8 mouse cellular contexts compared by ENCODE assay signal in the genomic region with DNA sequence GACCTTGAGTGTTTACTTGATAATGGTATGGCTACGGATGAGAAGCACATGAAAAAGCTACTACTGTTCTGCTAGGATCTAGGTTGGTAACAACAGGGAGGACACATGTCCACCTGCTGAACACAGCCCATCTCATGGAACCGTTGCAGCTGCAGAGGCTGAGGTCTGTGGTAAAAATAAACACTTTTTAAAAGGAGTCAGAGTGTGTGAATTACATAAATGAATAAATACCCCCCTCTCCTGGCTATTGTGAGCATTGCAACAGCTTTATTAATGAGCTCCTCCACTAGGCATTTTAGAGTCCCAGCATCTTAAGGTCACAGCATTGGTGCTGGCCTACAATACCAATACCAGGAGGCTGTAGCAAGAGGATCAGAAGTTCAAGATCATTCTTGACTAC. TPM values are rescaled to one million over a fixed set of nuclear protein-coding genes. Genes with fewer than 3 reads are reported as not detected.
A peak's percentile ranks its signal among the peaks of the same experiment; 100 is the strongest.
DNase-seq lines count a peak whose midpoint lies in the region; ATAC-seq and TF ChIP-seq lines count a peak whose summit lies in the region.

No protein-coding gene starts in this region.

- H3K9me3 ChIP-seq in forebrain, embryonic 13.5 days (replicated peaks), result no peaks in the 10 kb centered on the region
- no peaks in the 10 kb centered on the region for H3K9me3 ChIP-seq in forebrain, embryonic 11.5 days (ENCODE audit: control insufficient read depth, low read length)
- H3K9me3 ChIP-seq in embryonic facial prominence, embryonic 14.5 days (ENCODE audit: control insufficient read depth, low read length), result no peaks in the 10 kb centered on the region
- no peaks in the 10 kb centered on the region for H3K9me3 ChIP-seq in hindbrain, embryonic 11.5 days (ENCODE audit: control insufficient read depth, low read length)

- H3K4me1 ChIP-seq in forebrain, embryonic 13.5 days, result no peaks in the 10 kb centered on the region
- no peaks in the 10 kb centered on the region for H3K4me1 ChIP-seq in forebrain, embryonic 11.5 days (replicated peaks; ENCODE audit: control insufficient read depth, insufficient read depth, low read length)
- H3K4me1 ChIP-seq in embryonic facial prominence, embryonic 14.5 days (ENCODE audit: control insufficient read depth, insufficient read depth, low read length), result no peaks in the 10 kb centered on the region
- H3K4me1 ChIP-seq in hindbrain, embryonic 11.5 days (replicated peaks; ENCODE audit: control insufficient read depth, insufficient read depth, low read length), result no peaks in the 10 kb centered on the region
- H3K4me1 ChIP-seq in small intestine, adult 2 months (ENCODE audit: control insufficient read depth, insufficient read depth, insufficient read length, low read length), result peaks cover 8% of the 10 kb centered on the region

- no peaks in the 10 kb centered on the region for H3K36me3 ChIP-seq in forebrain, embryonic 13.5 days (ENCODE audit: poor library complexity, severe bottlenecking)
- no peaks in the 10 kb centered on the region for H3K36me3 ChIP-seq in forebrain, embryonic 11.5 days (ENCODE audit: control insufficient read depth, insufficient read depth, low read length)
- no peaks in the 10 kb centered on the region for H3K36me3 ChIP-seq in embryonic facial prominence, embryonic 14.5 days (ENCODE audit: control insufficient read depth, insufficient read depth, low read length)
- H3K36me3 ChIP-seq in hindbrain, embryonic 11.5 days (ENCODE audit: control insufficient read depth, insufficient read depth, low read length), result no peaks in the 10 kb centered on the region
- no peaks in the 10 kb centered on the region for H3K36me3 ChIP-seq in small intestine, adult 2 months (ENCODE audit: control insufficient read depth, insufficient read depth, low read length)

- no peak for DNase-seq in forebrain, embryonic 11.5 days (ENCODE audit: low spot score)
- peak; percentile 78 for DNase-seq in R1 (ENCODE audit: low read depth, low spot score)
- DNase-seq in embryonic facial prominence, embryonic 14.5 days (ENCODE audit: low spot score), result peak; percentile 76
- peak; percentile 81 for DNase-seq in hindbrain, embryonic 11.5 days (ENCODE audit: low spot score)
- DNase-seq in layer of hippocampus, adult 9-11 months, result peak; percentile 54

- no peak overlapping the region for H3K27ac ChIP-seq in forebrain, embryonic 13.5 days
- H3K27ac ChIP-seq in forebrain, embryonic 11.5 days (ENCODE audit: low read depth, low read length), result no peak overlapping the region
- no peak overlapping the region for H3K27ac ChIP-seq in embryonic facial prominence, embryonic 14.5 days (replicated peaks; ENCODE audit: low read depth, low read length)
- no peak overlapping the region for H3K27ac ChIP-seq in hindbrain, embryonic 11.5 days (ENCODE audit: low read depth, low read length)
- peak overlapping the region; percentile 51; the same call in 1 of the 2 replicates for H3K27ac ChIP-seq in small intestine, adult 2 months (ENCODE audit: insufficient read depth, low read depth, low read length)

- no peaks in the 10 kb centered on the region for H3K27me3 ChIP-seq in forebrain, embryonic 13.5 days
- no peaks in the 10 kb centered on the region for H3K27me3 ChIP-seq in forebrain, embryonic 11.5 days (ENCODE audit: control insufficient read depth, insufficient read depth, low read length)
- no peaks in the 10 kb centered on the region for H3K27me3 ChIP-seq in embryonic facial prominence, embryonic 14.5 days (replicated peaks; ENCODE audit: control insufficient read depth, insufficient read depth, low read length)
- no peaks in the 10 kb centered on the region for H3K27me3 ChIP-seq in hindbrain, embryonic 11.5 days (ENCODE audit: control insufficient read depth, insufficient read depth, low read length)
- H3K27me3 ChIP-seq in small intestine, adult 2 months (ENCODE audit: control insufficient read depth, insufficient read depth, low read length), result no peaks in the 10 kb centered on the region

- H3K9ac ChIP-seq in forebrain, embryonic 13.5 days, result no peak overlapping the region
- no peak overlapping the region for H3K9ac ChIP-seq in forebrain, embryonic 11.5 days (ENCODE audit: low read length)
- H3K9ac ChIP-seq in embryonic facial prominence, embryonic 14.5 days (ENCODE audit: low read depth, low read length), result no peak overlapping the region
- H3K9ac ChIP-seq in hindbrain, embryonic 11.5 days (ENCODE audit: low read depth, low read length), result no peak overlapping the region

- no peak for TF ChIP-seq POLR2A in small intestine, adult 2 months (IDR thresholded peaks at IDR 0.05; ENCODE audit: low read depth, low read length)

- ATAC-seq in forebrain, embryonic 13.5 days, result peak; percentile 78
- no peak for ATAC-seq in forebrain, embryonic 11.5 days (replicated peaks; ENCODE audit: low FRiP score)
- ATAC-seq in embryonic facial prominence, embryonic 14.5 days (ENCODE audit: low read depth), result peak; percentile 62
- ATAC-seq in hindbrain, embryonic 11.5 days (ENCODE audit: low FRiP score), result peak; percentile 53; the same call in 1 of the 2 replicates
- ATAC-seq in megakaryocyte, adult 5-6 weeks (ENCODE audit: poor library complexity, severe bottlenecking), result peak; percentile 87

- no peak overlapping the region for H3K4me3 ChIP-seq in forebrain, embryonic 13.5 days
- no peak overlapping the region for H3K4me3 ChIP-seq in forebrain, embryonic 11.5 days (ENCODE audit: low read depth, low read length)
- H3K4me3 ChIP-seq in embryonic facial prominence, embryonic 14.5 days (ENCODE audit: low read depth, low read length), result no peak overlapping the region
- H3K4me3 ChIP-seq in hindbrain, embryonic 11.5 days (ENCODE audit: low read depth, low read length), result no peak overlapping the region
- no peak overlapping the region for H3K4me3 ChIP-seq in small intestine, adult 2 months (ENCODE audit: low read depth, low read length)

- peak; percentile 57; the same call in 1 of the 2 replicates for TF ChIP-seq CTCF in small intestine, adult 2 months (IDR thresholded peaks at IDR 0.05; ENCODE audit: extremely low read depth, insufficient read length, insufficient replicate concordance, low read depth, low read length)

- H3K4me2 ChIP-seq in forebrain, embryonic 13.5 days, result no peak overlapping the region
- H3K4me2 ChIP-seq in forebrain, embryonic 11.5 days (ENCODE audit: low read depth, low read length, severe bottlenecking), result no peak overlapping the region
- H3K4me2 ChIP-seq in embryonic facial prominence, embryonic 14.5 days (ENCODE audit: low read depth, low read length), result no peak overlapping the region
- no peak overlapping the region for H3K4me2 ChIP-seq in hindbrain, embryonic 11.5 days (replicated peaks; ENCODE audit: low read depth, low read length)

- WGBS in forebrain, embryonic 13.5 days, result 41% methylated on average over 2 of the region's 2 CpGs
- WGBS in forebrain, embryonic 11.5 days, result 45% methylated on average over 2 of the region's 2 CpGs
- WGBS in embryonic facial prominence, embryonic 14.5 days, result 34% methylated on average over 2 of the region's 2 CpGs
- 41% methylated on average over 2 of the region's 2 CpGs for WGBS in hindbrain, embryonic 11.5 days
- WGBS in small intestine, adult 2 months, result 17% methylated on average over 2 of the region's 2 CpGs

RNA-seq across cellular contexts. Expression of gene Gm10203, which starts 10.1 kb away (rescaled TPM):
- polyA plus RNA-seq in forebrain, embryonic 13.5 days (2015; fragmentation: Nextera tagmentation; extraction: Ambion mirVana), result not detected in 2 replicates
- not detected in 2 replicates for polyA plus RNA-seq in forebrain, embryonic 11.5 days (2014; fragmentation: Nextera tagmentation; extraction: Ambion mirVana)
- polyA plus RNA-seq in embryonic facial prominence, embryonic 14.5 days (2014; fragmentation: Nextera tagmentation; extraction: Ambion mirVana), result not detected in 2 replicates
- polyA plus RNA-seq in hindbrain, embryonic 11.5 days (2014; fragmentation: Nextera tagmentation; extraction: Ambion mirVana), result not detected in 2 replicates
- total RNA-seq in megakaryocyte, adult 5-6 weeks (2015), result not detected in 2 replicates
- not detected in 2 replicates for total RNA-seq in megakaryocyte, adult 5-6 weeks (2017)
- not detected in 2 replicates for polyA plus RNA-seq in small intestine, adult 2 months (2012; rRNA removed)

RNA-seq across cellular contexts. Expression of gene Dennd5b, which starts 18.4 kb away (rescaled TPM):
- polyA plus RNA-seq in forebrain, embryonic 13.5 days (2015; fragmentation: Nextera tagmentation; extraction: Ambion mirVana), result 13.5 and 13.9 TPM in 2 replicates
- polyA plus RNA-seq in forebrain, embryonic 11.5 days (2014; fragmentation: Nextera tagmentation; extraction: Ambion mirVana), result 17.5 and 19.8 TPM in 2 replicates
- 4.8 and 5.7 TPM in 2 replicates for polyA plus RNA-seq in embryonic facial prominence, embryonic 14.5 days (2014; fragmentation: Nextera tagmentation; extraction: Ambion mirVana)
- polyA plus RNA-seq in hindbrain, embryonic 11.5 days (2014; fragmentation: Nextera tagmentation; extraction: Ambion mirVana), result 18.0 and 30.0 TPM in 2 replicates
- total RNA-seq in megakaryocyte, adult 5-6 weeks (2015), result 0.80 and 0.83 TPM in 2 replicates
- 0.41 and 0.51 TPM in 2 replicates for total RNA-seq in megakaryocyte, adult 5-6 weeks (2017)
- polyA plus RNA-seq in small intestine, adult 2 months (2012; rRNA removed), result 13.5 and 36.1 TPM in 2 replicates

RNA-seq across cellular contexts. Expression of gene Etfbkmt, which starts 19.8 kb away (rescaled TPM):
- polyA plus RNA-seq in forebrain, embryonic 13.5 days (2015; fragmentation: Nextera tagmentation; extraction: Ambion mirVana), result 8.3 TPM in 2 replicates
- polyA plus RNA-seq in forebrain, embryonic 11.5 days (2014; fragmentation: Nextera tagmentation; extraction: Ambion mirVana), result 9.6 and 10.2 TPM in 2 replicates
- polyA plus RNA-seq in embryonic facial prominence, embryonic 14.5 days (2014; fragmentation: Nextera tagmentation; extraction: Ambion mirVana), result 11.1 and 12.3 TPM in 2 replicates
- polyA plus RNA-seq in hindbrain, embryonic 11.5 days (2014; fragmentation: Nextera tagmentation; extraction: Ambion mirVana), result 8.8 and 8.9 TPM in 2 replicates
- 6.8 and 9.3 TPM in 2 replicates for total RNA-seq in megakaryocyte, adult 5-6 weeks (2015)
- 5.9 and 7.8 TPM in 2 replicates for total RNA-seq in megakaryocyte, adult 5-6 weeks (2017)
- polyA plus RNA-seq in small intestine, adult 2 months (2012; rRNA removed), result 0.80 and 3.4 TPM in 2 replicates
